Mouse (Mus musculus): ENCODE measurements around the gene Wdr83os. TPM values are rescaled to one million over a fixed set of nuclear protein-coding genes. Genes with fewer than 3 reads are reported as not detected.

Wdr83os gene
- 10 to 100 TPM; 54.2 to 62.3 TPM for total RNA-seq (2023)

DNA sequence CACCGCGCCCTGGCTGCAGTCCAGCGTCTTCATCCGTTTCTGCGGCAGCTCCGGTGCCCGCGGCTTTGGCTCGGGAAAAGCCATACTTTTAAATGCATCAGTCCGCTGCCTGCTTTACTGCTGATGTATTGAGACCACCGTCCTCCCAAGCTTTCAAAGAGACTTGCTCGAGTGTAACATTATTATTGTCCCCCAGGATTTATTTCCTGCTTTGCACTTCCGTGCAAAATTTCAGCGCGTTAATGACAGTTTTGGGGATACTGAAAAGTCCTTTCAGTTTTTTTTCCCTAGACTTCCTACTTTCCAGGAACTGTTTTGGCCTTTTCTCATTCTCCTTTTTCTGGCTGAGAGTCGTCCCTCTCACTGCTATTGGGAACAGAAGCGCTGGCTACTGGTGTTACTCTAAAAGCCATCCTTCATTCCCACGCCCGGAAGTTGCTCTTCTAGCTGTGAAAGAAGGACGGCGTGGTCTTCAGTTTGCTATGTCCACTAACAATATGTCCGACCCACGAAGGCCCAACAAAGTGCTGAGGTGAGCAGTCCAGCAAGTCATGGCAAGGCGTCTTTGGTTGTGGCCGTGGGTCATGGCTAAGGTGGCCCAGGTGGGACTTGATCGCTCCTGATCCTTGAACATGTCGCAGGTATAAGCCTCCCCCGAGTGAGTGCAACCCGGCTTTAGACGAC, at the start of gene Wdr83os:
TSS of gene Wdr83os (plus strand) at position 209 of the 684 bp plus-strand sequence.

DNA sequence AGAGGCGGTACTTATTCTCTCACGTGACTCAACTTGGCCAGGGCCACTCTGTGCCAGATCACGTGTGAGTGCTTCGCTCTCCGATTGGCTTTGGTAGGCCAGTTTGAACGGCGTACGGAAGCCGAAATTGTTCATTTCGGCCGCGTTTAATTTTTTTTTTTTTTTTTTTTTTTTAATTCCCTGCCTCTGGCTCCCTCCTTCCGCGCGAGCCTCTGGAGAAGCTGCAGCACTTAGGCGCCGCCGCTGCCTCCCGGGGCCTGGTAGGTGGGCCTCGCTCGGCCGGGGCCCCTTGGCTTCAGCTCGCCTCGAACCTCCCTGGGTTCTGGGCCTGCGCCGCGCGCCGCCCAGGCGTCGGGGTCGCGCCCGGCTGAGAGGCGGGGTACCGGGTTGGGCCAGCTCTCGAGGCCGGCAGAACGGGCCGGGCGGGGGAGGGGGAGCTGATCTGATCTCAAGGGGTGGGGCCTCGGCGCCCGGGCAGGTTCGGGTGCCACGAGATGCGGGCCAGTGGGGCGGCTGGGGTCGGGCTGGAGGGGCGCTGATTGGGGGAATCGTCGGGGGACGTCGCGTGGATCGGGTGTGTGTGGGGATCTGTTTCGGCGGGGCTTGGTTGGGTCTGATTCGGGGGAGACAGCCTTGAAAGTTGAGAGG, 43.7 kb upstream of the Wdr83os start, which contains the start of gene Tnpo2:
TSS of gene Tnpo2 (plus strand) at position 198 of the 648 bp plus-strand sequence.

DNA sequence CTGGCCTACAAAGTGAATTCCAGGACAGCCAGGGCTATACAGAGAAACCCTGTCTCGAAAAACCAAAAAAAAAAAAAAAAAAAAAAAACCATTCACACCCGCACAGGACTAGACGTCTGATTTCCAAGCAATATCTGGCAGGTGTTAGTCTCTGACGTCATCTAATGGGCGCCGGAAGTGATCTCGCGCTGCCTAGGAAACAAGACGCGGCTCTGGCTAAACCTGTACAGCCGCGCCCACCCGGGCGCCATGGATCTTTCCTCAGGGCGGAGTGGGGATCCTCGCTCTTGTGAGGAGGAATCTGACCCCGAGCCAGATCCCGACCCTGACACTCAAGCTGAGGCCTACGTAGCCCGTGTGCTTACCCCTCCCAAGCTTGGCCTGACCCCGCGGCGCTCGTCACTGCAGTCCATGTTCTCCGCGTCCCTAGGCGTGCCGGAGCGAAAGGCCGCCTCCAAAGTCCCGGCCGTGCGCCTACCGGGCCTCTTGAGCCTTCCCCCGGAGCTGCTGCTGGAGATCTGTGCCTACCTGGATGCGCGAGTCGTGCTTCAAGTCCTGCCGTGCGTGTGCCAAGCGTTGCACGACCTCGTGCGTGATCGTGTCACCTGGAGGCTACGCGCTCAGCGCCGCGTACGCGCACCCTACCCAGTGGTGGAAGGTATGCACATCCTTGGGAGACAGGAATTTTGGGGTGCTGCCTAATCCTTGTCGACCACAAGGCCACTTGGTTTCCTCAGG, 20.5 kb upstream of the Wdr83os start, which contains the start of gene Fbxw9:
TSS of gene Fbxw9 (plus strand) at position 177 of the 738 bp plus-strand sequence.

DNA sequence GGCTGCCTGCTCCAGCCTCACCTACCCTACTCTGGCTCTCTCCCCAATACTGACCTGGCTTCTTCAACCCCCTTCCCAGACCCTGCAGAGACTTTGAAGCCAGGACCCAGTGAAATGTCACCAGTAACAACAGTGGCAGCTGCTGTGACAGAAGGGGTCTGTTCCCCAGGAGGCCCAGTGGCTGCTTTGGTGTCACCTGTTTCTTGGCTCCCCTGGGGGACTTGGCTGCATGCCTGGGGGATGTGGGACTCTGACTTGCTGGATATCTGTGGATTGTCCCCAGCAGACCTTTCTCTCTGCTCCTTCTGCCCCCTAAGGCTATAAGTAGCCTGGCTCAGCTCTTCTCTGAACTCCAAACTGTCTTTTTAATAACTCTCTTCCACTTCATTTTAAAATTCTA, 12.6 kb upstream of the Wdr83os start, which contains the start of gene Gm5741:
TSS of gene Gm5741 (minus strand) at position 1 of the 400 bp plus-strand sequence.

DNA sequence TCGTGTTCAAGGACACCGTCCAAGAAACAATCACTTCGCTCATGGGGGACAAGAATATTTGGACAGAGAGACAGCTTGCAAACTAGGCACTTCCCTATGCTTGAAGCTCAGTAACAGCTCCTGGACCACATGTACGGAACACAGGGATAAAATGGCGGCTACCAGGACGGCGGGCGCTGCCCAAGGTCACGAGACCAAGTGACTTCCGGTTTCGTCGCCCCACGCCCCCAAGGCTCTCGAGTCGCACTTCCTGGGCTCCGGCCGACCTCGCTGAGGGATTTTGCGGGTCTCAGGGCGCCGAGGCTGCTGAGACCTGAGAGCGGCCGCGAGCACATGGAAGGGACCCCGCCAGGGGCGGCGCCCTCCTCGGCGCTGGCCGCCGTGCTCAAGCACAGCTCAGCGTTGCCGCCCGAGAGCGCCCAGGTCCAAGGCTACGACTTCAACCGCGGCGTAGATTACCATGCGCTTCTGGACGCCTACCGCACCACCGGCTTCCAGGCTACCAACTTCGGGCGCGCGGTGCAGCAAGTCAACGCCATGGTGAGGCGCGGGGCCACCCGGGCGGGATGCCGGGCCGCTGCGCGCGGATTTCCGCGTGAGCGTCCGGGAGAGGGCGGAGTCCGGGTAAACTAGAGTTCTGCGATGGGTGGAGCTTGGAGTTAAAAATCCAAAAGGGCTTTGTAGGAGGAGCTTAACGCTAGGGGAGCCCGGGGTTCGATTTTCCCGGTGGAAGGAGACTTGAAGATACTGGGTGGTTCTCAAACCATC, 8.8 kb upstream of the Wdr83os start, which contains the start of gene Dhps:
TSS of gene Dhps (plus strand) at position 244 of the 768 bp plus-strand sequence.

DNA sequence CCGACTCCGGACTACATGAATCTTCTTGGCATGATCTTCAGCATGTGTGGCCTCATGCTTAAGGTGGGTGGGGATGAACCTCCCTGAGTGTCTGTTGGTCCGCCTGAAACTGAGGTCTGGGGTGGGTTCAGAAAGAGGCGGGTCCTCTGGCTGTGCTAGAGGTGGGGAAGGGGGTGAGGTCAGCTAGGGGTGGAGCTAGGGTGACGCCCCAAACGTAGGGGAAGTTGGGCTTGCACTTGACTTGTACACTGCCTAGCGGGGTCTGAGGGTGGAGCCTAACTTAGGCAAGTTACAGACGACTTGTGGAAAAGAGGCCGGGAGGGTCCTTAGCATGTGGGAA, 646 bp downstream of the Wdr83os start, which contains the start of gene Wdr83:
TSS of gene Wdr83 (minus strand) at position 91 of the 340 bp plus-strand sequence.

DNA sequence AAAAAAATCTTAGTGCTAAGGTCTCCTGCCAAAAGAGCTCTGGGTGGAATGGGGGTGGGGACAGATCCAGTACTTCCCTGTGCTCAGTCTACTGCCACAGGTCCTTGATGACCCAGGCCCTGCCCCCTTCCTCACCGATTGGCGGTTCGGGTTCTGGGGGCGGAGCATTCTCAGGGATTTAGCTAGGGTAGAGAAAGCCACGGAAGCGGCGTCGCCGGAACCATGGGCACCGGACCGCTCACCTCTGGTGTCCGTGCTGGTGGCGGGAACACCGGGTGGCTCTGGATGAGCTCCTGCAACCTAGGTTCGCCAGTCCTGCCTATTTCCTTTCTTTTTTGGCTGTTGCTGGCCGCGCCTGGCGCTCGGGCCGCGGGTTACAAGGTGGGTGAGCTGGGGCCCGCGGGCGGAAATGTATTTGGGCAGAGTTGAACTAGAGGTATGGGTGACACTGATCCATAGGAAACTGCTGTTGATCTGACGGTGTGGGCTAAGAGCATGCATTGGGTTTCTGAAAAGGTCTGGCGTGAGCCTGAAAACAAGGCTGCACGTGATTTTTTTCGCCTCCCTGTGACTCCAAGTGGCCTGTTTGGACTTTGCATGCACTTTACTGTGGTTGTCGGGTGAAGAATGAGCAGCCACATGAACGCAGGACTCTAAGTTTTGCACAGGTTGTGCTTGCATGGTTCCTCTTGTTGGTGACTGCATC, 2.7 kb downstream of the Wdr83os start, which contains the start of gene Man2b1:
TSS of gene Man2b1 (plus strand) at position 163 of the 706 bp plus-strand sequence.

DNA sequence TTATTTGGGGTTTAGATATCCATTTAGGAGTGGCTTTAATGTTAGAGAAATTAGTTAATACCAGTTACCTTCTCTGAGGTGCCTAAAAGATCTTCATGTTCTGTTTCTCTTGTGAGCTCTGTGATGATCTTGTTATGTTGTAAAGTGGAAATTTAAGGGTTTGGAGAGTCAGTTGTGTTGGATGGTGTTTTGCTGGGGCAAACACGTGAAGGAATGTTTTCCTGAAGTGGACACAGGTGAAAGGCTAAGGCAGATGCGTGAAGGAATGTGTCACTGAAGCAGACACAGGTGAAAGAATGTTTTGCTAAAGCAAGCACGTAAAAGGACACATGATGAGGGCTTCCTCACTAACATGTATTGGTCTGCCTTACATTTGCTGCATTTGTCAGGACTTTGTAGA, 42.5 kb downstream of the Wdr83os start, which contains the start of gene Zfp791:
TSS of gene Zfp791 (minus strand) at position 101 of the 400 bp plus-strand sequence.

Other genes starting within 250 kb of the Wdr83os start
- 10 to 100 TPM; 17.9 to 19.1 TPM for gene Gadd45gip1, start 249.2 kb upstream of the Wdr83os start, total RNA-seq (2023)
- gene Rad23a, start 240.1 kb upstream of the Wdr83os start, total RNA-seq (2023), result 10 to 100 TPM; 66.8 to 83.2 TPM
- 100 to 1,000 TPM; 469 to 498 TPM for gene Calr, start 233.8 kb upstream of the Wdr83os start, total RNA-seq (2023)
- gene Farsa, start 223.8 kb upstream of the Wdr83os start, total RNA-seq (2023), result 10 to 100 TPM; 82.8 to 83.0 TPM
- 1 to 10 TPM; 3.1 to 6.1 TPM for gene Syce2, start 208.6 kb upstream of the Wdr83os start, total RNA-seq (2023)
- 10 to 100 TPM; 24.0 to 27.5 TPM for gene Gcdh, start 186.8 kb upstream of the Wdr83os start, total RNA-seq (2023)
- gene Klf1, start 178.8 kb upstream of the Wdr83os start, total RNA-seq (2023), result 1 to 10 TPM; 1.5 to 3.6 TPM
- gene Dnase2a, start 172.2 kb upstream of the Wdr83os start, total RNA-seq (2023), result 10 to 100 TPM in 1 of 2 experiments, 1 to 10 TPM in 1; 7.9 to 10.2 TPM
- gene Mast1, start 143.4 kb upstream of the Wdr83os start, total RNA-seq (2023), result under 1 TPM; 0.24 to 0.41 TPM
- not detected for gene Rtbdn, start 133.7 kb upstream of the Wdr83os start, total RNA-seq (2023)
- gene Gm49661, start 111.3 kb upstream of the Wdr83os start, total RNA-seq (2023), result not detected
- gene Prdx2, start 111.2 kb upstream of the Wdr83os start, total RNA-seq (2023), result 10 to 100 TPM; 55.9 to 62.7 TPM
- 10 to 100 TPM; 29.4 to 43.7 TPM for gene Rnaseh2a, start 111.0 kb upstream of the Wdr83os start, total RNA-seq (2023)
- gene Junb, start 102.0 kb upstream of the Wdr83os start, total RNA-seq (2023), result 1,000 to 10,000 TPM in 1 of 2 experiments, 100 to 1,000 TPM in 1; 984 to 1,316 TPM
- gene Hook2, start 90.1 kb upstream of the Wdr83os start, total RNA-seq (2023), result 1 to 10 TPM; 3.6 to 4.5 TPM
- gene Best2, start 66.2 kb upstream of the Wdr83os start, total RNA-seq (2023), result not detected
- 10 to 100 TPM; 54.4 to 59.1 TPM for gene Asna1, start 55.5 kb upstream of the Wdr83os start, total RNA-seq (2023)
- 100 to 1,000 TPM; 172 to 188 TPM for gene Trir, start 53.9 kb upstream of the Wdr83os start, total RNA-seq (2023)
- 10 to 100 TPM; 69.8 to 78.0 TPM for gene Tnpo2, start 43.8 kb upstream of the Wdr83os start, total RNA-seq (2023)
- 10 to 100 TPM; 14.6 to 16.2 TPM for gene Fbxw9, start 20.7 kb upstream of the Wdr83os start, total RNA-seq (2023)
- gene Gm5741, start 12.8 kb upstream of the Wdr83os start, total RNA-seq (2023), result not detected
- 100 to 1,000 TPM in 1 of 2 experiments, 10 to 100 TPM in 1; 84.0 to 107 TPM for gene Dhps, start 9.0 kb upstream of the Wdr83os start, total RNA-seq (2023)
- gene Wdr83, start 566 bp downstream of the Wdr83os start, total RNA-seq (2023), result 10 to 100 TPM; 13.1 to 20.0 TPM
- 100 to 1,000 TPM; 108 to 116 TPM for gene Man2b1, start 2.5 kb downstream of the Wdr83os start, total RNA-seq (2023)
- gene Zfp791, start 42.4 kb downstream of the Wdr83os start, total RNA-seq (2023), result not detected
- not detected for gene Cks1brt, start 71.2 kb downstream of the Wdr83os start, total RNA-seq (2023)
- not detected for gene Olfr371, start 145.2 kb downstream of the Wdr83os start, total RNA-seq (2023)
- gene Orc6, start 218.9 kb downstream of the Wdr83os start, total RNA-seq (2023), result 10 to 100 TPM; 40.1 to 49.5 TPM
- gene Vps35, start 219.1 kb downstream of the Wdr83os start, total RNA-seq (2023), result 10 to 100 TPM; 54.9 to 66.1 TPM